Mouse (Mus musculus): ENCODE measurements around the gene Loxl3.

DNA sequence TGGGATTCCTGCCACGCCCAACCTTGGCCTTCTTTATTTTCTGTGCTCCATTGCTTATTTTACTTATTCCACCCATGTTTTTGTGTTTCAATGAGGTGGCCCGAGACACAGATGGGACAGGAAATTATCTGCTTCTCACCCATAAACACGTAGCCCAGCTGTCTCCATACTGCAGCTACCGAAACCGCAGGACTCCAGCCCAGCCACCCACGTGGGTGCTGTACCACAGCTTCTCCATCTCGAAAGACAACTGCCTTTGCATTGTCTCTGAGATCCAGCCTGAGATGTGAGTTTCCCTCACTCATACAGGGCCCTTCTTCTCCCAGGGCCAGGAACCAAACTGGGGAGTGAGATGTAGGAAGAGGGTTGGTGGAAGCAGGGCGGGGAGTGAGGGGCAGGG is 32.0 kb downstream of the Loxl3 start:
- TF ChIP-seq CTCF (IDR thresholded peaks at IDR 0.05; ENCODE audit: low read depth, low read length) (no peak), POLR2A (IDR thresholded peaks at IDR 0.05; ENCODE audit: borderline replicate concordance, low read depth, low read length) (no peak)
